Mouse (Mus musculus): ENCODE results near the gene Ccdc157.

Gene Ccdc157

DNA sequence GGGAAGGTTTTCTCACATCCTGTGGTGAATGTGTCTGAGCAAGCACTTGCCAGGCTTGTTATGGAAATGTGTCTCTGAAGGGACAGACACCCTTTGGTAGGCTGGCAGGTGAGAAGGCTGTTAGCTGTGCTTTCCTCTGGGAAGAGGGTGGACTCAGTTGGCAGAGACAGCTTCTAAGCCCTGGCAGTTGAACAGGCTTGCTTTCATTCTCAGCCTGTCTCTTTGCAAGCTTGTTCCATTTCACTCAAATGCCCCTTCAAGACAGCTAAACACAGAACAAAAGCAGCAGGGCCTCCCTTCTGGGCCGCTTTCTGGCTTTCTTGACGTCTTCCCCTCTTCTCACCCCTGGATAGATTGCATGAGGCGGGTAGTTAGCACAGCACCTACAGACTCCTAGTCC, 60.6 kb downstream of the Ccdc157 start:
- no peak for DNase-seq (ENCODE audit: low read depth)

DNA sequence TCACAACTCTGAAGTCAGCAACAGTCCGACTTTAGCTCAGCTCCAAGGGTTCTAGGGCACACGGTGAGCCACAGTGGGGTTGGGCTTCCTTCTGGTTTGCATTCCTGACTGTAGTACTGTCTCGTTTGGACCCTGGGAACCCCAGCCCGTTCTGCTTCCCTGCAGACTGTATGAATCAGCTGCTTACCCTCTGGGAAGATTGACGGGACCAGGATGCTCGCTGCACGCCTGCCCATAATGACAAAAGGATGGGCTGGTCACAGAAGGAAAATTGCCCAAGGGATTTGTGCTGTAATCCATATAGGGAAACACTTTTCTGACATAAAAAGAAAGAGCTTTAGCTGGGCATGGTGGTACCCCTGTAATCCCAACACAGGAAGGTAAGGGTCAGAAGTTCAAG, 61.3 kb downstream of the Ccdc157 start:
- no peak for DNase-seq (ENCODE audit: low read depth)

DNA sequence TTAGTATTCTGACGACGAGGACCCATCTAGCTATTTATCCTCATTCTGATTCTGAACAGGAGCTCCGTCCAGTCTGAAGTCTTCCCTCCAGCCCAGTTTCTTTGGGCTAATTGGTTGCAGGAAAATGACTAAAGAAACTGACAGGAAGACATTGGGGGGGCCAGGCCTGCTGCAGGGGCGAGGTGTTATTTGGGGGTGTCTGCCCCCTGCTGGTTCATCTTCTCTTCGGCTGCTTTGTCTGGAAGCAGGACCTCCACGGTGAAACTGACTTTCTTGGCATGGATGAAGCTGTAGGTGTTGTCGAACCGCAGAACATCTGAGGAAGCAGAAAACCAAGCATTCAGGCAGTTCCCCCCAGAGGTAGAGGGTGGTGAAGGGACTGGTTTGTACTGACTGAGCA, 62.0 kb downstream of the Ccdc157 start:
- peak; percentile 39 for DNase-seq (ENCODE audit: low read depth)

DNA sequence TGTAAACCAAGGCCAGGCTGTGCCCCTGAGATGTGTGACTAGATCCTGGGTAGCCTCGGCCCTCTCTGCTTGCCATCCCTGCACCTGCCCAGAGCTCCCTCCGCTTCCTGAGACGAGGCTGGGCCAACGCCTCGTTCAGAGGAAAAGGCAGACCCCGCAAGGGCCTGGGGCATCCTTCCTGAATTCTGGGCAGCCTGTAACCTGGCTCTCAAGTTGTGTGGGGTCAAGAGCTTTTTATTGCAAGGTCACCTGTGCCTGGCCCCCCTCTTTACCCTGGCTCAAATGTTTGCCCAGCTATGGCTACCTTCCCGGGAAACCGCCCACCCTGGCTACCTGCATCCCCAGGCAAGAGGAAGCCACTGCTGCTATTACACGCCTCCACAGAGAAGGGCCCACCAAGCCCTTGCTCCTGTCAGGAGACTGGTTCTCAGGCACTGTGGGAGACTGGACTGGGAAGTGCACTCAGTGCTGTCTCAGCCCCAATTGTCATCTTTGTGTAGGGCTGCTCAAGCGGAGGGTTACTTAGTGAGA, 62.9 kb downstream of the Ccdc157 start:
- DNase-seq (ENCODE audit: low read depth), result no peak

DNA sequence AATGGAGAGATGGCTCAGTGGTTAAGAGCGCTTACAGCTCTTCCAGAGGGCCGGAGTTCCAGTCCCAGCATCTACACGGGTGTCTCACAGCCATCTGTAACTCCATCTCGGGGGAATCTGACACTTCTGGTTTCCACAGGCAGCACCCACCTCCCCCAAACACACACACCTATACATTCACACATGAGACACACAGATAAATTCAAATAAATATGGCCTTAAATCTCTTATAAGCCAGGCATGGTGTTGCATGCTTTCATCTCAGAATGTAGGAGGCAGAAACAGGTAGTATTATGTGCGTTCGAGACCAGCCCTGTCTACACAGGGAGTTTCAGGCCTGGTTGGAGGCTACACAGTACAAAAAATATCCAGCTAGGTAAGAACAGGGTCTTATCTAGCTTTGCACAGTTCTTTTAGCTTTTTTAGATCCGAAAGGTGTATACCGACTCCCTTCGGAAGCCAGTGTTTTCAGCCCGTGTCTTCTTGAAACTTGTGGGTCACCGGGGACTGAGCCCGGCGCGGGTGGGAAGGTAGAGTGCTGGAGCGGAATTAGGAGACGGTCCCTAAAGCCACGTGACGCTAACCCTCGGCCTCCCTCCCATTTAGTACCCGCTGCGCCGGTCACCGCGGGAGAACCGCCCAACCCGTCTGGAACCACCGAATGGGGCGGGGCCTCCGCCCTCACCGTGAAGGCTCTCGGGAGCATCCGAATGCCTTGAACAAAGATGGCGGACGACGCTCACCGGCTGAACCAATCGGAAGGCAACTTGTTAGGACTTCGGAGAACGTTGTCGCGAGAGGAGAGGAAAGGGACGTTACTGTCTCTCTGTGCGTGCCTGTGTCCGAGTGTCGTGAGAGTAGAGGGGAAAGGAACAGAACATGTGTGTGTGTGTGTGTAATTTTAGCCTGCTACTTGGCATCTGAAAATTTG, 63.8 kb downstream of the Ccdc157 start:
- peak; percentile 98 for DNase-seq (ENCODE audit: low read depth)

DNA sequence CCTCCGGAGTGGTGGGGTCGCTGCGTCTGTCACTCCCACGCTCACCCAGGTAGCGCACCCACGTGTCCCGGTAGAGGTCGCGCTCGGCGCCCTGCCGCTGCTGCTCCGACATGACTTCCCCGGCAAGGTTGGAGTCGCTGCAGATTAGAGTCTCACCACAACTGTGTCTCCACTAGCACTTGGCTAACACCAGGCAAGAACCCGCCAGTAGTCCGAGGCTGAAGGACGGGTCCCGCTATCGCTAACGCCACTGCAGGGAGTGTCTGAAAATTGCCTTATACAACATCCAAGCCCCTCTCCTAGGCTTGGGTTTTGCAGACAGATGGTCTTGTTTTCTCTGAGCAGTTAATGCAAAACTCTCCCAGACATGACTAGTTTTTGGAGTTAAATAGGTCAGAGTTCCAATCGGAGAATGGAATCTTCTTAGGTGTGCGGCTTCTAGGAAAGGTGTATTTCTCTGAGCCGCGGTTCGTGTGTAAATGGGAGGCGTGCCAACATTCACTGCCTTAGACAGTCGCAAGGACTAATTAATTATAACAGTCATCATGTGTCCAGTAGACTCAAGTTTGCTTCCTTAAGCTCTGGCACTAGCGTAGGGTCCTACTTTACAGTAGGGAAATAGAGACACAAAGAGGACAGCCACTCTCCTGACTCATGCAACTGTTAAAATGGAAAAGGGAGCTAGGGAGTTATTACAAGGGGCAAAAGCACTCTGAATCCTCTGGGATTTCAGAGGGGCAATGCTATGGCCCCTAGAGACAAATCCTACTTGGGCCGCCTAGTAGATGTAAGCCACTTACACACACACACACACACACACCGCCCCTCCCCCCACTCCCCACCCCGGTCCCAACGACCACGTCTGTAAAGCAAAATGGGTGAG, 64.7 kb downstream of the Ccdc157 start, which contains the start of gene Mtfp1:
Gene Mtfp1 (minus strand): TSS at position 275 of the 883 bp plus-strand sequence.
- DNase-seq (ENCODE audit: low read depth), result peak; percentile 74

DNA sequence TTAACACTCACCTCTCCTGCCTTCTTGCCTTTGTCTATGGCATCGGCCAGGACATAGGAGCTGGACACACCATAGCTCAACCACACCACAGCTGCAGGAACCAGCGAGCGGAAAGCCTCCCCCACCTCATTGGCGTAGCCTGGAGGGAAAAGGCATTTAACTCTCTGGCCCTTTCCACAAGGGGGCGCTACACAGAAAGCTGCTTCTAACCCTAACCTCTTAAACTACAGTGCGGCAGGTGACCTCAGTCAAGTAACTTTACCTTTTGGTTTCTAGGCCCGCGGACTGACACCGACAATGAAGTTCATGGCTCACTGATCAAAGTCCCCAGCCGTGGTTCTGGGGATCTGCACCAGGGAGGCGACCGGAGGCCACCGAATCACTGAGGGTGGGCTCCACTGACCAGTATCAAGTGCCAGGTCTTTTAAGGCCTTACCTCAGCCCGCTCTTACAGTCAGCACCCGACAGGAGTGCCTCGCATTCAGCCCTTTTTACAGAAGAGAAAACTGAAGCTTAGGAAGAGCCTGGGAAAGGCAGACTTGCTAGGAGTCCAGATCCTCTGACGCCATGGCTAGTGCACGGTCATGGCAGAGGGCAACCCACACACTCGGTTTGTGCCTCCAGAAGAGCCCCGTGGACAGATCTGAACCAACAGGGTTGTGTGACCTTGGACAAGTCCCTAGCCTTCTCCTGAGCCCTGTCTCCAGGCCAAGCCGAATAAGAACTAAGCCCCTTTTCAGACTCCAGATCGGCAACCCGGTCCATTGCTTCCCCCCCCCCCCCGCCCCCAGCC, 65.5 kb downstream of the Ccdc157 start:
- DNase-seq (ENCODE audit: low read depth), result peak; percentile 94

DNA sequence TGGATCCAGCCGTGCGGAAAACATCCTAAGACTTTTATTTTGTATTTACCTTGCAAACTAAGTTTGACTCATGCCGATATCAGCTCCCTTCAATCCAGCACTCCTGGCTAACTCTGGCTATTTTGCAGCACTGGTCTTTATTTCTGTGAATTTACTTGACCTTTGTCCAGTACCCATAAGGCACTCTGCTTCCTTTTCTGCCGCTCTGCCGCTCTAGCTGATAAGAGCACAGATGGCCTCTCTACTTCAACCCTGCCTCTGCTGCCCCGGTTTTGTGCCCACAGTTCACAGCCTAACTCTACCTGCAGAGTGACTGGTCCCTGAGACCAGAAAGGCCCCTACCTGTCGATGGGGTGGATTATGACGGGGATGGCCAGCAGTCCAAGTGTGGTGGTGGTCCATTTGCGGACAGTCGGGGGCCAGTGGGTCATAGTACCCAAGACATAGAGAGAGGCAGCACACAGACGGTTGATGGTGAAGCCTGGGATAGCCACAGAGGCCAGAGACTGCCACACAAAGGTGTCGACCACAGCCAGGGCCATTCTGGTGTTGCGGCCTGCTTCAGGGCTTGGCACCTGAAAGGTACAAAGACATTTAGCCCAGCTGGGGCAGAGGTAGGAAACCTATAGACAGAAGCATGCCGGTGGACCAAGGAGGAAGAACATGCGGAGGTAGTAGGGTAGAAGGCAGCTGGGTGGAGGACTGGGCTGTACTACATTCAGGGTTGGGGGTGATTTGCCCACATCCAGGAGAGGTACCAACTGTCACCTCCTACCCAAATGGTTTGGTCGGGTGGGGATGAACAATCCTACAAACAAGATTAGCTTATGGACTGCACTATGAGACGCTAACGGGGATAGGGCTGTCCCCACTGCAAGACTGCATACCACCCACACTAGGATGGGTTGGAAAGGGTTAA, 66.4 kb downstream of the Ccdc157 start:
- no peak for DNase-seq (ENCODE audit: low read depth)

Measured in induced T-regulatory cell, adult 2 months (primary cell).